Mouse (Mus musculus) spleen, adult 2 months (tissue): ENCODE measurements at regions not wholly inside any gene's neighbourhood (a gene's known extent, or its start where the extent isn't known, plus 50 kb on each side); places are given as distances from the start of the nearest gene placed in this dataset.

Experiments used
- DNase-seq, 2 experiments: peaks; one replicate each; pipeline versions ENCODE4 v3.0.0 to v3.0.0-alpha.2; 2012 to 2021; ENCODE audit warnings: low spot score in 2 of 2, low read depth in 1 of 2
- H3K27ac ChIP-seq: fragments of 200-500 bp; 2 replicates; pipeline ENCODE4 v1.5.1; 2012; ENCODE audit warnings: low read length, inconsistent platforms; ENCODE audit not compliant: insufficient read depth
- H3K27me3 ChIP-seq: fragments of 200-500 bp; 2 replicates; pipeline ENCODE4 v1.6.1; 2012; ENCODE audit warnings: mild to moderate bottlenecking, moderate library complexity, low read length, inconsistent platforms; ENCODE audit not compliant: control insufficient read depth, insufficient read depth
- H3K36me3 ChIP-seq: fragments of 200-500 bp; 2 replicates; pipeline ENCODE4 v1.6.1; 2012; ENCODE audit warnings: mild to moderate bottlenecking, low read length, inconsistent platforms; ENCODE audit not compliant: control insufficient read depth, insufficient read depth
- H3K4me1 ChIP-seq: fragments of 200-500 bp; 2 replicates; pipeline ENCODE4 v1.6.1; 2011; ENCODE audit warnings: inconsistent platforms; ENCODE audit not compliant: control insufficient read depth, insufficient read depth, insufficient read length
- H3K4me3 ChIP-seq: fragments of 200-500 bp; 2 replicates; pipeline ENCODE4 v1.5.1; 2011; ENCODE audit warnings: mild to moderate bottlenecking, inconsistent platforms; ENCODE audit not compliant: insufficient read depth, insufficient read length; ENCODE audit errors: extremely low read depth
- CTCF ChIP-seq: fragments of 200-500 bp; IDR thresholded peaks from 2 replicates; pipeline ENCODE4 v1.5.1; 2011; ENCODE audit warnings: mild to moderate bottlenecking, inconsistent platforms; ENCODE audit not compliant: insufficient read depth, insufficient read length, insufficient replicate concordance; ENCODE audit errors: extremely low read depth
- POLR2A ChIP-seq: fragments of 200-500 bp; IDR thresholded peaks from 2 replicates; pipeline ENCODE4 v1.6.1; 2011; ENCODE audit warnings: low read depth, low read length, inconsistent platforms
- WGBS: fragments of 180-500 bp; shearing (Covaris S2); methylation state at CpG from one replicate; pipeline ENCODE4 v1.1.7; 2018; 5-methylcytosine and 5-hydroxymethylcytosine counted together

DNA sequence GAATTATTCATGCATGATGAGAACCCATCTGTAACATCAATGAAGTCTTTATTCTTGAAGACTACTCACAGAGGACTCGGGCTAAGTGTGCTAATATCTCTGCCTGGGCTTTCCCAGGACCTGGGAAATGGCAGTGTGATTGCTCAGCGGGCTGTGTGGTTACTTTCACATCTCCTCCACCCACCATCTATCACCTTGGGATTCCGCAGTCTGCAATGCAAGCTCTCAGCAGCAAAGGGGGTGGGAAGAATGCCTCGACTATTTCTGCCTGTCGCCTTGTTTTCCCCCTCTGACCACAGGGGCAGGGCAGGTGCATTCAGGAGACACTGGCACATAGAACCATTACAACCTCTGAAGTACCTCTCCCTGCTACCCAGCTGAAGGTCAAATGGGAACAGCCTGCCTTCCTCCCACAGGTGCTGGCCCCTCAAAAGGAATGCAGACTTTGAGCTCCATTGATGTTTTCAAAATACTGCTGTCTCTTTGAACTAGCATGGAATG lies 319.9 kb downstream of the Sox4 start:
- TF ChIP-seq POLR2A, result no peak
- TF ChIP-seq CTCF, result no peak
- no peaks in the 10 kb centered on the region for H3K27me3 ChIP-seq
- no peaks in the 10 kb centered on the region for H3K36me3 ChIP-seq
- 66% methylated on average over 5 of the region's 5 CpGs for WGBS
- no peak for DNase-seq
- H3K27ac ChIP-seq, result no peak overlapping the region
- no peak overlapping the region for H3K4me3 ChIP-seq
- peaks cover 4% of the 10 kb centered on the region for H3K4me1 ChIP-seq

- no peaks in the 10 kb centered on the region for H3K27me3 ChIP-seq
- TF ChIP-seq CTCF (no peak), POLR2A (no peak)
- no peak for DNase-seq
- H3K4me1 ChIP-seq, result peaks cover 4% of the 10 kb centered on the region
- no peak overlapping the region for H3K27ac ChIP-seq
- WGBS, result 75% methylated on average over 9 of the region's 9 CpGs
- no peaks in the 10 kb centered on the region for H3K36me3 ChIP-seq
- no peak overlapping the region for H3K4me3 ChIP-seq
These were observed 323.8 kb downstream of the Sox4 start for GRCm38 (mm10) chr13:28629431-28630331.

GRCm38 (mm10) chr13:28628751-28629150 lies 324.8 kb downstream of the Sox4 start:
- no peaks in the 10 kb centered on the region for H3K36me3 ChIP-seq
- no peak for DNase-seq
- WGBS, result 92% methylated on average over 8 of the region's 8 CpGs
- no peak overlapping the region for H3K4me3 ChIP-seq
- no peak for TF ChIP-seq CTCF
- TF ChIP-seq POLR2A, result no peak
- peaks cover 3% of the 10 kb centered on the region for H3K4me1 ChIP-seq
- H3K27ac ChIP-seq, result no peak overlapping the region
- H3K27me3 ChIP-seq, result no peaks in the 10 kb centered on the region

DNA sequence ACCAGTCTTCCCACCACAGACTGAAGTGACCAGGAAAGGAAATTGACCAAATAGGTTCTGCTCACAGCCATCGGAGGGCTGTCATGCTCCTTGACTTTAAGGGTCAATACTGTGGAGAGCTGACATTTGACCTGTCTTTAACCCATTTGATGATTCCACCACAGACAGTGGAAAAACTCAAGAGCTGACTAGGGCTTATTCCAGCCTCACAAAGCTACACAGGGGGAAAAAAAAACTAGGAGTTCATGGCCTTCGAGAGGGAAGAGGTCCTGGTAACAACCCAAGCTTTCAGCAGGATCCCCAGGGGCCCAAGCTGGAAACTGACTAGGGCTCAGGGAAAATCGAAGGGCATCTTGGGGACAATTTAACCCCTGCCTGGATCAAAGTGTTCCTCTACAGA lies 334.6 kb downstream of the Sox4 start:
- Histone ChIP-seq H3K4me3 (no peak overlapping the region), H3K4me1 (peaks cover 4% of the 10 kb centered on the region; the same call in 1 of the 2 replicates), H3K36me3 (no peaks in the 10 kb centered on the region), H3K27me3 (no peaks in the 10 kb centered on the region), H3K27ac (no peak overlapping the region)
- WGBS, result 71% methylated on average over 3 of the region's 3 CpGs
- no peak for TF ChIP-seq CTCF
- no peak for TF ChIP-seq POLR2A
- DNase-seq, result no peak

GRCm38 (mm10) chr13:28617503-28617902 lies 336.0 kb downstream of the Sox4 start:
- H3K27ac ChIP-seq, result no peak overlapping the region
- TF ChIP-seq CTCF (no peak), POLR2A (no peak)
- H3K36me3 ChIP-seq, result no peaks in the 10 kb centered on the region
- no peak overlapping the region for H3K4me3 ChIP-seq
- no peaks in the 10 kb centered on the region for H3K27me3 ChIP-seq
- DNase-seq, result no peak
- WGBS, result 57% methylated on average over 4 of the region's 4 CpGs
- H3K4me1 ChIP-seq, result peaks cover 4% of the 10 kb centered on the region; the same call in 1 of the 2 replicates

DNA sequence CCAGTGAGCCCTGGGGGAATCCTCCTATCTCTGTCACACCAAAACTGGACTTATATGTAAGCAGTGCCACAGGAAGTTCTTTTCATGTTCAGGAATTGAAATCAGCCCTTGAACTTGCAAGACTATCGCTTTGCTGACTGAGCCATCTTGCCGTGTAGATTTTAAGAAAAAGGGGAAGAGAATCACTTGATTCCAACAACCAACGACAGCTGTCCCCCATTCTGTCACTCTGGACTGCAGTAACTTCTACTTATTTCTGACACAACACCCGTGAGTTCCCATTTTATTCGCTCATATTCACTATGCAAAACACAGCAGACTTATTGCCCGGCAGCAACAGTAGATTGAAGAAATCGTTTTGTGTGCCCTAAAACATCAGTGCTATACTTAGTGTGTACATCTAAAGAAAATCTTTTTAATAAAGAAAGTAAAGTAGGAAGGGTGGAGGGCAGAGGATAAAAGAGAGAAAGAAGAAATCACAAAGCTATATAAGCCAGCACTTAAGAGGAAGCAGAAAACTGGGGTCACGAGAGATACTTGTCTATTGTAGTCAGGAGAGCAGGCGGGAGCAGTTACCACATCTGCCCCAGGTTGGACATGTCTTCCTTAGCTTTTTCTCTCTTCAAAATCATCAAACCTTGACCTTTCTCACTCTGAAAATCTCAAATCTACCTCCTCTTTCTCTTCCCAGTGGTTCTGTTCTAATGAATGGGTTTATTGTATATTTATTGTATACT lies 336.7 kb downstream of the Sox4 start:
- no peaks in the 10 kb centered on the region for H3K36me3 ChIP-seq
- H3K27ac ChIP-seq, result no peak overlapping the region
- WGBS, result 24% methylated on average over 9 of the region's 9 CpGs
- no peak overlapping the region for H3K4me3 ChIP-seq
- DNase-seq, result no peak
- H3K4me1 ChIP-seq, result peaks cover 4% of the 10 kb centered on the region; the same call in 1 of the 2 replicates
- TF ChIP-seq POLR2A (no peak), CTCF (no peak)
- no peaks in the 10 kb centered on the region for H3K27me3 ChIP-seq
